Mouse (Mus musculus) liver (tissue): ENCODE data around the gene Rabepk.
"Not testable (repeated sequence)": the region's sequence is repeated elsewhere in the genome, so short reads cannot be mapped to it uniquely, and the experiment has no call there.

Experiments
- DNase-seq: peaks from one replicate; pipeline ENCODE4 v3.0.0-alpha.2; 2020; ENCODE audit warnings: mixed read lengths

Rabepk gene

GRCm38 (mm10) chr2:34799357-34800256 is at the start of gene Rabepk:
TSS of gene Rabepk (minus strand) at chr2:34799912.
- DNase-seq, result peak; percentile 94

- no peak for DNase-seq
These were observed 48.0 kb upstream of the Rabepk start for GRCm38 (mm10) chr2:34847702-34848101.

- no peak for DNase-seq
These were observed 43.7 kb upstream of the Rabepk start for GRCm38 (mm10) chr2:34843211-34843939.

DNA sequence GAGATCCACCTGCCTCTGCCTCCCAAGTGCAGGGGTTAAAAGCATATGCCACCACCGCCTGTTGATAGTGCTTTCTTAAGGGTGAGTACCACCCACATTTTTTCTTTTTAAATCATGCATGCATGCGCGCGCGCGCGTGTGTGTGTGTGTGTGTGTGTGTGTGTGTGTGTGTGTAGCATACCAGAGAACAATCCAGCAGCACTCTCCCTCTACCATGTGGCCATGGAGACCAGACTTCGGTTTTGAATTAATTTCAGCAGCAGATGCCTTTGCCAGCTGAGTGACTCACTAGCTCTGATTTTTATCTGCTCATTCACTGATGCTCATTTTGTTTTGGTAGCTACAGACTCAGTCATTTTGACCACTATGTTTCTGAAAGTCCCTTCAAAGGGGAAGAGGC is 42.0 kb upstream of the Rabepk start:
- DNase-seq, result no peak

- DNase-seq, result not testable (repeated sequence)
These were observed 40.4 kb upstream of the Rabepk start for GRCm38 (mm10) chr2:34840143-34840542.

DNA sequence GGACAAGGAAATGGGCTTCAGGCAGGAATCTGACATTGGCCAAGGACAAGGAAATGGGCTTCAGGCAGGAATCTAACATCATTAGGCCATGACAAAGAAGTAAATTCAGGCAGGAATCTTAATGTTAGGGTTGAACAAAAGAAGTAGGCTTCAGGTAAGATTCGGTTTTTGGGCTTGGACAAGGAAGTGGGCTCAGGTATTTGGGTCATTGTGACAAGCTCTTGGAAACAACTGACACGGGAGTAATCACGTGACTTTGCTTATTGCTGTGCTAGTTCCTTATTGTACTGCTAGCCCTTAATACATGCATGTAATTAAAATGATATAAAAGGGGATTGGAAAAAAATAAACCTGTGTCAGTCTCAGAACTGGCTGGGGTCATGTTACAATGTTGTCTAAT is 36.0 kb upstream of the Rabepk start:
- DNase-seq, result no peak

GRCm38 (mm10) chr2:34833624-34834023 is 33.9 kb upstream of the Rabepk start:
- no peak for DNase-seq

DNA sequence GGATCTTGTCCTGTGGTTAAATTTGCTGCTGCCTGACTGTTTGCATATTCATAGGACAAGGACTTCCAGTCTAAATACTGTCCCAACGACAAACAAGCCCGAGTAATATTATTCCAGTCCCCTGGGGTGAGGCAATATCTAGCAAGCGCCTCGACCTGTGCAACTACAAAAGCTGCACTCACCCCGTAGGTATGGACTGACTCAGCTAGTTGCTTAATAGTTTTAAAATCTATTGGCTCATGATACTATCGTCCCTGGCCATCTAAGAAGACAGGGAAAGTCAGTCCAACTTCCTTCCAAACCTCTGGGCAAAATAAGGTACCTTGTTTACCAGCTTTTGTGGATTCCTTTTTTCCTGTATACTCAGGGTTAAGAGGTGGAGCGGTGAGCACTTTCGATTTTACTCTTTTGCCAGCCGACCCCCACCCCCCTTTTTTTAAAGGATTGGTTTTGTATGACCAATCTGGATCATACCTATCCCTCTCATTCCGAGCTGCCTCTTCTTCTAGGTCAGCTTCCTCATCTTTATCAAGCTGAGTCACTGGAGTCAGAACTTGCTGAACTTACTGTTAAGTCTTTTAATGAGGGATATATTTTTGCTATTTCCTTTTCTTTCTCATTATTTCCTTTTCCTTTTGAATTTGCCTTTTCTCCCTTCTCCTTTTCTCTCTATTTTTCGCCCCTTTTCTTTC is 33.2 kb upstream of the Rabepk start, which contains the start of gene Gm34653:
TSS of gene Gm34653 (plus strand) at position 242 of the 692 bp plus-strand sequence.
- DNase-seq, result not testable (repeated sequence)

DNA sequence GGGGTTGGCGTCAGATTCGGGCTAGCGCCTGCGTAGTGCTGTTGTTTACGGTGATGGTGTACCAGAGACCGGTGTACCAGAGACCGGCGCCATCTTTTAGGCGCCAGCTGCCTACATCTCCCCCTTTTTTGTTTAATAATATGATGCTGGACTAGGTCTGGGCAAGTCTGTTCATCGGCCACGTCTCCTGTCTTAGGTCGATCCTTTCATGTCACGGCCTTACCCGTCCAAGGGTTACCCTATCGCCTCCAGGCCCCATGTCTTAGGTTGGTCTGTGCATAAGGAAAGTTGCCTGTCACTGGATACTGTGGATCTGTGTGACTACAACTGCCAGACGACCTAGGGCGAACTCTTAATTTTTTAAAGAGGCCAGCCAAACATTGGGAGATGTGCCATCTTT is 30.4 kb upstream of the Rabepk start:
- not testable (repeated sequence) for DNase-seq

GRCm38 (mm10) chr2:34828026-34828425 is 28.3 kb upstream of the Rabepk start:
- no peak for DNase-seq

GRCm38 (mm10) chr2:34827591-34827990 is 27.9 kb upstream of the Rabepk start:
- no peak for DNase-seq

DNA sequence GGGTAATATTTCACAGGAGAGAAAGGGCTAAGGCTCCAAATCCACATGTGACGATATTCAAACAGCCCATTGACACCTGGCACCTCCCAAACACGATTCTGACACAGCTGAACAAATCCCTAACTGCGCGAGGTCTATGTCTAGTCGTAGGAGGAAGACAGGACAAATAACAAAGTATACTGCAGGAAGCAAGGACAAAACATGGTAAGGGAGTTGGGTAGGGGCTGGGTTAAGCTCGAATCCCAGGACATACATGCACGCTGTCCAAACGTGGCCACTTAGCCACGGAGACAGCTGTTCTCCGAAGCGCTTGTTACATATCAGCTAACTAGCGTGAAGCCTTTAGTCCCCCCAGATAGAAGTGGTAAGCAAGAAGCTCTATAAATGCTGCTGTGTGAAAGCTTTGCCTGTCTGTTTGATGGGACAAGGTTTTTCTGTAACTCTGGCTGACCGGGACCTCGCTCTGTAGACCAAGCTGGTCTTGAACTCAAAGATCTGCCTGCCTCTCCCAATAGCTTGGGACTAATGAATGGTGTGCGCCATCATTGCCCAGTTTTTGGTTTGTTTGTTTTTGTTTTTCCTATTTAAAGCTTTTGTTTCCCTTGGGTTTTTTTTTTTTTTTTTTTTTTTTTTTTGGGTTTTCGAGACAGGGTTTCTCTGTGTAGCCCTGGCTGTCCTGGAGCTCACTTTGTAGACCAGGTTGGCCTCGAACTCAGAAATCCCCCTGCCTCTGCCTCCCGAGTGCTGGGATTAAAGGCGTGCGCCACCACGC is 26.9 kb upstream of the Rabepk start:
- DNase-seq, result no peak

DNA sequence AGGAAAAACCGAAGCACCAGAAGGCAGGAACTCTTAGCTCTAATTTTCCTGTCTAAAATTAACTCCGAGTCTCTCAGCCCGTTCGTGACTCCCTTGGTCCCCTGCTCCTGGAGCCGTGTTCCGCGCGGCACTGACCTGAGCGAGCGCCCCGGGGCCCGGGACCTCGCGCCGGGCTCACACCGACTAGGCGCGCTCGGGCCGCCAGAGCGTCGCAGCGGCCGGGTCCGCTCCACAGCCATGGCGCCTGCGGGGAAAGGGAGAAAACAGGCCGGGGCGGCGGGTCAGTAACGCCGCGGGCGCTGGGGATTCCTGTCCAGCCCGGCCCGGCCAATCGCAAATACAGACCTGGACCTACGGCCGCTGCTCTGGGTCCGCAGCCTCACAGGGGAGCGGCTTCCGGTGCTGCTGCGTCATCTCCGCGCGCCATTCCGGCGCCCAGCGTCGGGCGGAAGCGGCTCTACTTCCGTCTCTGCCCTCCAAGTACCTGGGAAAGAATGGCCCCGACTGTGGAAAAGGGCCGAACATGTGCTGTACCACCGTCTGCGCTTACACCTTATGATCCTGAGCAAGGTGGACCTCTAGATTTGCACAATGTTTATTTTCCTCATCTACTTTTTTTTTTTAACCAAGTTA is 26.2 kb upstream of the Rabepk start, which contains the start of gene Fbxw2:
TSS of gene Fbxw2 (minus strand) at position 485 of the 633 bp plus-strand sequence.
- peak; percentile 92 for DNase-seq

GRCm38 (mm10) chr2:34818492-34818891 is 18.8 kb upstream of the Rabepk start:
- no peak for DNase-seq

DNA sequence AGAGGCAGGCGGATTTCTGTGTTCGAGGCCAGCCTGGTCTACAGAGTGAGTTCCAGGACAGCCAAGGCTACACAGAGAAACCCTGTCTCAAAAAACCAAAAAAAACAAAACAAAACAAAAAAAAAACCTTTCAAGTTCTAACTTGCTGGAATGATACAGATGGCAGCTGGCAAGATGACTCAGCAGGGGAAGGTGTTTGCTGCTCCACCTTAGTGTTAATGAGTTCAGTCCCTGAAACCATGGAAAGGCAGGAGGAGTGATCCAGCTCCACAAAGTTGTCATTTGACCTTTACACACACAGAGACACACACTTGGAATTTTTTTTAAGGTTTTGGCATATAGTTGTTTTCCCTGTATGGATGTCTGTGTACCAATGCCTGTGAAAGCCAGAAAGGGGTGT is 16.2 kb upstream of the Rabepk start:
- DNase-seq, result peak; percentile 42

GRCm38 (mm10) chr2:34812706-34813105 is 13.0 kb upstream of the Rabepk start:
- DNase-seq, result no peak

DNA sequence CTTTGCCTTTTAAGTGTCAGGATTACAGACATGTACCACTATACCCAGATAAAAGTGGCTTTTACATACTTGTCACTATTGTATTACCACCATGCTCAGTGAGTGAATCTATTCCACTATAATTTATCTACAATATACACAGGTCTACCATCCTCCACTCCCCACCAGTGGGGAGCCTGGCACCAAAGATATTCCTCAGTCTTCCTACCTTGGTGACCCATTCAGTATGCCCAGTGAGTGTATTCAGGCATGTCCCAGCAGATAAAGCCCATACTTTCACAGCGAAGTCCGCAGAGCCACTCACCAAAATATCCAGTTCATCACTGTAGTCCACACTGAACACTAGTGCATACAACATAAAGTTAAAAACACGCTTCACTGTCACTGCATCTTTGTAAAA is 11.1 kb upstream of the Rabepk start:
- DNase-seq, result no peak

DNA sequence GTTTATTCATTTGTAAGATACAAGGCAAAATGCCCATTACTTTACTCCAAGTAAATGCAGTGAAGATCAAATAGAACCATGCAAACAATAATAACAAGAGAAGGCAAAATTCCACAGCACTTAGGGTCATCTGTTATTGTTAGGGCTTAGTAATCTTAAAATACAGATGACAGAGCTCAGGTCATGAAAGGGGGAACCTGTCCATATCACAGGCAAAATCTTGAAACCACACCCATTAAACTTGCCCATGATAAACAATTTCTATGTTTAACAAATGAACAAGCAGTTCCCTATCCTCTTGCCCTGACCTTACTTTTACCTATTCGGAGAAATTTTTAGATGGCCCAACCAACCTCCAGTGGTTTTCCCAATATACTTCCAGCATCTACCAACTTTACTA is 9.9 kb upstream of the Rabepk start:
- no peak for DNase-seq

- no peak for DNase-seq
These were observed 8.3 kb upstream of the Rabepk start for GRCm38 (mm10) chr2:34808057-34808456.

- DNase-seq, result peak; percentile 75
These were observed 5.7 kb upstream of the Rabepk start for GRCm38 (mm10) chr2:34805364-34805950.

DNA sequence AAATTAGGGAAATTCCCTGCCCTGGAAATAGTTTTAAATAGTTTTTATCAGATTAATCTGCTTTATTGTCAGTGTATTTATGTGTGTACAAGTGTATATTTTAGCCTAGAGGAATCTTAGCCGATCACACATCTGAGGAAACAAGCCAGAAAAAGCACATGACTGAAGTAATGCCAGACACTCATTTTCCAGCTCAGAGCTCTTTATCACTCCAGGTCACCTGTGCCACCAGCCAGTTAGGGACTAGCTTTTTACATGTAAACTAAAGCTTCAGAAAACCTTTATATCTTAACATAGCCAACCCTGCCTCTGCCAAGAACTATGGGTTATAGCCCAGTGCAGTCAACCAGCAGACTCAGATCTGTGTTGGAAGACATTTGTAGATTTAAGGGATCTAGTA is 5.1 kb upstream of the Rabepk start:
- peak; percentile 63 for DNase-seq
